Mouse (Mus musculus): ENCODE measurements at regions not wholly inside any gene's neighbourhood (a gene's known extent, or its start where the extent isn't known, plus 50 kb on each side); places are given as distances from the start of the nearest gene placed in this dataset.

DNA sequence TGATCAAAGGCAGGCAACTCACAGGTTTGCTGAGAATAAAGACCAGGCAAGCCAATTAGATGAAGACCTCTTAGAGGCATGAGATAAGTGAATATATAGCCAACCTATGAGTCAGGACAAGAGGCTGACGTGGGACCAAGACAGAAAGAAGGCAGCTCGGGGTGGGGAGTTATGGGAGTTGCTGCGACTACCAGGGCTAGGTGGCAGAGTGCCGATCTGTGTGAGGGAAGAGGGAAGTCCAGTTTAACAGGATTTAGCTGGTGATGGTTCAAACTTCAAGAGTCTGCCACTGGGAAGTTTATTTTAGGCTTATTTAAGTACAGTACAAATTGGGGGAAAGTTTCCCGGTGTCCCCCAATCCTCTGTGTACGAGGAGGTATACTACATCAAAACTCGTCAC lies 362.9 kb downstream of the Med13l start:
- no peak for TF ChIP-seq TCF12 (IDR thresholded peaks at IDR 0.05; ENCODE audit: insufficient read depth, poor library complexity, severe bottlenecking)
- no peak for TF ChIP-seq POLR2A (IDR thresholded peaks at IDR 0.05; ENCODE audit: insufficient read length, low read depth)
- no peak for TF ChIP-seq TCF3 (IDR thresholded peaks at IDR 0.05; ENCODE audit: insufficient read length, low read depth)
- no peak for TF ChIP-seq MAX (IDR thresholded peaks at IDR 0.05; ENCODE audit: low read depth)
- no peak for TF ChIP-seq USF1 (IDR thresholded peaks at IDR 0.05; ENCODE audit: low read depth)
- TF ChIP-seq MYOD1 (IDR thresholded peaks at IDR 0.05; ENCODE audit: control insufficient read depth in 1 of 3, insufficient read length in 2 of 3, low read depth in 2 of 3), result no peak
- TF ChIP-seq POLR2AphosphoS2 (IDR thresholded peaks at IDR 0.05; ENCODE audit: insufficient read length, low read depth), result no peak
